Mouse (Mus musculus) thymus, adult 2 months (tissue): ENCODE results near the gene Mtm1. TPM values are rescaled to one million over a fixed set of nuclear protein-coding genes. Genes with fewer than 3 reads are reported as not detected.

Experiments
- DNase-seq: peaks from one replicate; pipeline ENCODE4 v3.0.0; 2021
- H3K27ac ChIP-seq: fragments of 200-500 bp; 2 replicates; pipeline ENCODE4 v1.5.1; 2012; ENCODE audit warnings: low read length, control low read depth; ENCODE audit not compliant: control insufficient read depth, insufficient read depth
- H3K27me3 ChIP-seq: fragments of 200-500 bp; 2 replicates; pipeline ENCODE4 v1.6.1; 2012; ENCODE audit warnings: mild to moderate bottlenecking, low read length, moderate library complexity, mixed read lengths; ENCODE audit not compliant: control insufficient read depth, insufficient read depth
- H3K36me3 ChIP-seq: fragments of 200-500 bp; 2 replicates; pipeline ENCODE4 v1.6.1; 2012; ENCODE audit warnings: mild to moderate bottlenecking, low read length, moderate library complexity; ENCODE audit not compliant: control insufficient read depth, insufficient read depth
- H3K4me1 ChIP-seq: fragments of 200-500 bp; replicated peaks from 2 replicates; pipeline ENCODE4 v1.6.1; 2012; ENCODE audit warnings: low read length; ENCODE audit not compliant: control insufficient read depth, insufficient read depth
- H3K4me3 ChIP-seq: fragments of 200-500 bp; 2 replicates; pipeline ENCODE4 v1.5.1; 2012; ENCODE audit warnings: mild to moderate bottlenecking, low read length, control low read depth, moderate library complexity; ENCODE audit not compliant: control insufficient read depth, insufficient read depth
- CTCF ChIP-seq: fragments of 200-500 bp; IDR thresholded peaks from 2 replicates; pipeline ENCODE4 v1.5.1; 2012; ENCODE audit warnings: mild to moderate bottlenecking, control low read depth, low read length, moderate library complexity, borderline replicate concordance; ENCODE audit not compliant: control insufficient read depth, poor library complexity, insufficient read depth; ENCODE audit errors: extremely low read depth
- POLR2A ChIP-seq: fragments of 200-500 bp; IDR thresholded peaks from 2 replicates; pipeline ENCODE4 v1.6.1; 2012; ENCODE audit warnings: mild to moderate bottlenecking, low read length, control low read depth, moderate library complexity; ENCODE audit not compliant: control insufficient read depth, poor library complexity, insufficient read depth; ENCODE audit errors: extremely low read depth
- whole genome bisulfite sequencing: fragments of 180-500 bp; shearing (Covaris S2); methylation state at CpG from one replicate; pipeline ENCODE4 v1.1.7; 2018; 5-methylcytosine and 5-hydroxymethylcytosine counted together
- polyA plus RNA-seq: library from polyadenylated mRNA; depleted of rRNA; stranded (reverse); fragments of >200 nt; gene quantifications from 2 replicates; pipeline ENCODE4 v1.2.3, GENCODE M21; 2012

Mtm1 gene
- polyA plus RNA-seq, 1 experiment = 2.4 TPM

DNA sequence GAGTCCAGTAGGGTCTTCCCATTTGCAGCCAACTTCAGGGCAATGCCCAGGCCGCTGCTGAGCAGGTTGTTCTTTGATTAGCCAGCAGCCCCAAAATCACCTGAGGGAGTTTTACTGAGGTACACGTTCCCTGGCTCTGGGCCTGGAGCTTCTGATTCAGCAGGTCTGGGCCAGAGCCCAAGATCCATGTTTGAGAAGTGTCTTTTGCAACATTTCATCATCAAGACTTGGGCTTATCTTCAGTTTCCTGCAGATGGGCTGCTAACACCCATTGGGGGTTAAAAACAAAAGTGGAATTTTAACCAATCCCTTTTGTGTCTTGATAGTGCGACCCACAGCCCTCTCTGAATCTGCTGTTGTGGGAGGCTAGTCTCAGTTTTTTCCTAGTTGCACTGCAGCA lies 10.3 kb downstream of the Mtm1 start:
- no peak overlapping the region for H3K4me3 ChIP-seq
- H3K27me3 ChIP-seq = no peaks in the 10 kb centered on the region
- H3K27ac ChIP-seq = no peak overlapping the region
- no peaks in the 10 kb centered on the region for H3K36me3 ChIP-seq
- 81% methylated on average over 3 of the region's 3 CpGs for WGBS
- no peak for DNase-seq
- H3K4me1 ChIP-seq = no peaks in the 10 kb centered on the region
- no peak for TF ChIP-seq CTCF
- no peak for TF ChIP-seq POLR2A

DNA sequence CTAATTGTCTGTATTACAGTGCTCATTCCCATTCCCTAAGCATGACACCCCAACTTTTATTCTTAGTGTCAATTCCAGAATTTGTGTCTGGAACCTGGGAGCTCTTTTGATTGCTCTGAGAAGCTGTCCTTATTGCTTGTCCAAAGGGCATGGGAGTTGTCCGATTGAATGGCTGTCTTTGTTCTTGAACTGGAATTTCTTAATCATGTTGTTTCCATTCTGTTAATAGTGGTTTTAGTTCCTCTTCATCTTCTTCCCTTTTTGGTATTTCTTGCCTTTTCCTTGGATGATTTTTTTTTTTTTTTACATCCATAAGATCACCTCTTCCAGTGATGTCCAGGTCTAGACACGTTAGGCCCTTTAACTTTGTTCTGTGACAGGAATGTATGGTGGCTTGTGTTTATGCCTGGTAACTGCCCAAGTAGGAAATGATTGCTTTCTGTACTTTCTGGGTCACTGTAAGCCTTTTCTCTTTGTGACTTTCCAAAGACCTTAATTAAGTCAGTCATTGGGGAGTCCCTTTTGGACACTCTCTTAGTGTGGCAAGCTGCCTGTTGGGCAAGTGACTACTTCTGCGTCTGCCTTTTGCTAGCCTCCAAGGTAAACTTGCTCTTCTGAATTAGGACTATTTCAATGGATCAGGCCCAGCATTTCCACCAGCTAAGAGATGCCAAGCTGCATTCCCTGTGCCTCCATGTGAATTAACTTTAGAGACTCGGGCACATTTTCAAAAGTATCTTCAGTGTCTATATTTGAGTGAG lies 12.3 kb downstream of the Mtm1 start:
- TF ChIP-seq POLR2A (no peak), CTCF (no peak)
- Histone ChIP-seq H3K36me3 (no peaks in the 10 kb centered on the region), H3K27ac (no peak overlapping the region), H3K27me3 (no peaks in the 10 kb centered on the region), H3K4me3 (no peak overlapping the region), H3K4me1 (no peaks in the 10 kb centered on the region)
- WGBS = 91% methylated on average over 4 of the region's 4 CpGs
- DNase-seq = no peak

DNA sequence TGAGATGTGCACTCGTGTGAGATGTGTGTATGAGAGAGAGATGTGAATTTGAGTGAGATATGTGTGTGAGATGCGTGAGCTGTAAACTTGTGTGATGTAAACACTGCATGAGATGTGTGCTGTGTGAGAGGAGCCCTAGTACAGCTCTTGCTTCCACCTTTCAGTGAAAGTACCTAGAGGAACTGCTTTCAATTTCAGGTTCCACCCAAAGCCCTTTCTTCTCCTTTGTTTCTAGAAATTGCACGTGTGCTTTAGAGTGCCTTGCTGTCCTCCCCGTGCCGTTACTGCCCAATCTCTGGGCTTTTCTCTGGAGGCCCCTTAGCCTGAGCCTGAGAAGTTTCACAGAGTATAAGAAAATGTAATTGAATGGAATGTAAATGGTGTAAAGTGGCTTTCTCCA lies 16.3 kb downstream of the Mtm1 start:
- WGBS = 49% methylated on average over 5 of the region's 5 CpGs
- no peaks in the 10 kb centered on the region for H3K27me3 ChIP-seq
- no peak overlapping the region for H3K4me3 ChIP-seq
- no peaks in the 10 kb centered on the region for H3K36me3 ChIP-seq
- no peaks in the 10 kb centered on the region for H3K4me1 ChIP-seq
- no peak for TF ChIP-seq POLR2A
- TF ChIP-seq CTCF = no peak
- DNase-seq = no peak
- no peak overlapping the region for H3K27ac ChIP-seq

- H3K4me3 ChIP-seq = no peak overlapping the region
- WGBS = 62% methylated on average over 3 of the region's 3 CpGs
- DNase-seq = no peak
- H3K4me1 ChIP-seq = no peaks in the 10 kb centered on the region
- H3K27ac ChIP-seq = no peak overlapping the region
- no peaks in the 10 kb centered on the region for H3K36me3 ChIP-seq
- no peak for TF ChIP-seq POLR2A
- no peaks in the 10 kb centered on the region for H3K27me3 ChIP-seq
These were observed 17.6 kb downstream of the Mtm1 start for GRCm38 (mm10) chrX:71228200-71228599.

- no peak for TF ChIP-seq CTCF
- TF ChIP-seq POLR2A = no peak
- H3K4me3 ChIP-seq = no peak overlapping the region
- H3K36me3 ChIP-seq = no peaks in the 10 kb centered on the region
- no peak overlapping the region for H3K27ac ChIP-seq
- DNase-seq = no peak
- 97% methylated on average over 2 of the region's 2 CpGs for WGBS
- no peaks in the 10 kb centered on the region for H3K27me3 ChIP-seq
- H3K4me1 ChIP-seq = no peaks in the 10 kb centered on the region
These were observed 20.3 kb downstream of the Mtm1 start for GRCm38 (mm10) chrX:71230847-71231246.

GRCm38 (mm10) chrX:71256422-71256821 lies 45.9 kb downstream of the Mtm1 start:
- no peaks in the 10 kb centered on the region for H3K36me3 ChIP-seq
- no peak for TF ChIP-seq CTCF
- H3K27me3 ChIP-seq = no peaks in the 10 kb centered on the region
- DNase-seq = no peak
- H3K27ac ChIP-seq = no peak overlapping the region
- H3K4me1 ChIP-seq = no peaks in the 10 kb centered on the region
- 94% methylated on average over 1 of the region's 1 CpGs for WGBS
- H3K4me3 ChIP-seq = no peak overlapping the region

DNA sequence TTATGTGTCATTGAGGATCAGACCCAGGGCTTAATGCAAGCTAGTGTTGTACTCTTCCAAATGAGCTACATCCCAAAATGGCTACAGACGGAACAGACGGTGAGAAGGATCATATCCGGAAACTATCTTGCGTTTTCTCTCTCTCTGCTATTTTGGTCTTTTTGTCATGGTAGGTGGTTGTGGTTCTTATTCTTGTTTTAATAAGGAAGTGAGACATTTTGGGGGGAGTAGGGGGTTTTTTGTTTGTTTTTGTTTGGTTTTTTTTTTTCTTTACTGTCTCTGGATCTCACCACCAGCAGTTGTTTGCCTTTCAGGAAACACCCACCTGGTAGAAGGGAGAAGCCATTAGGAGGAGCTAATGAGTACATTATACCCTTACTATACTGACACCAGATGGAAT lies 50.3 kb downstream of the Mtm1 start:
- DNase-seq = no peak
- WGBS = 93% methylated on average over 4 of the region's 4 CpGs
- H3K27ac ChIP-seq = no peak overlapping the region
- no peaks in the 10 kb centered on the region for H3K36me3 ChIP-seq
- H3K27me3 ChIP-seq = no peaks in the 10 kb centered on the region
- H3K4me1 ChIP-seq = no peaks in the 10 kb centered on the region
- no peak overlapping the region for H3K4me3 ChIP-seq
- no peak for TF ChIP-seq CTCF
- no peak for TF ChIP-seq POLR2A
